Mouse (Mus musculus) olfactory bulb, adult 2 months (tissue): Measurements from ENCODE around the gene Hinfp.

Source experiments
- CTCF ChIP-seq: fragments of 200-500 bp; IDR thresholded peaks from 2 replicates; pipeline ENCODE4 v1.5.1; 2012; ENCODE audit warnings: low read depth, mild to moderate bottlenecking, low read length, moderate library complexity; ENCODE audit not compliant: insufficient read depth
- POLR2A ChIP-seq: fragments of 200-500 bp; IDR thresholded peaks from 2 replicates; pipeline ENCODE4 v1.6.1; 2012; ENCODE audit warnings: mild to moderate bottlenecking, low read depth, low read length, moderate library complexity; ENCODE audit not compliant: insufficient read depth

DNA sequence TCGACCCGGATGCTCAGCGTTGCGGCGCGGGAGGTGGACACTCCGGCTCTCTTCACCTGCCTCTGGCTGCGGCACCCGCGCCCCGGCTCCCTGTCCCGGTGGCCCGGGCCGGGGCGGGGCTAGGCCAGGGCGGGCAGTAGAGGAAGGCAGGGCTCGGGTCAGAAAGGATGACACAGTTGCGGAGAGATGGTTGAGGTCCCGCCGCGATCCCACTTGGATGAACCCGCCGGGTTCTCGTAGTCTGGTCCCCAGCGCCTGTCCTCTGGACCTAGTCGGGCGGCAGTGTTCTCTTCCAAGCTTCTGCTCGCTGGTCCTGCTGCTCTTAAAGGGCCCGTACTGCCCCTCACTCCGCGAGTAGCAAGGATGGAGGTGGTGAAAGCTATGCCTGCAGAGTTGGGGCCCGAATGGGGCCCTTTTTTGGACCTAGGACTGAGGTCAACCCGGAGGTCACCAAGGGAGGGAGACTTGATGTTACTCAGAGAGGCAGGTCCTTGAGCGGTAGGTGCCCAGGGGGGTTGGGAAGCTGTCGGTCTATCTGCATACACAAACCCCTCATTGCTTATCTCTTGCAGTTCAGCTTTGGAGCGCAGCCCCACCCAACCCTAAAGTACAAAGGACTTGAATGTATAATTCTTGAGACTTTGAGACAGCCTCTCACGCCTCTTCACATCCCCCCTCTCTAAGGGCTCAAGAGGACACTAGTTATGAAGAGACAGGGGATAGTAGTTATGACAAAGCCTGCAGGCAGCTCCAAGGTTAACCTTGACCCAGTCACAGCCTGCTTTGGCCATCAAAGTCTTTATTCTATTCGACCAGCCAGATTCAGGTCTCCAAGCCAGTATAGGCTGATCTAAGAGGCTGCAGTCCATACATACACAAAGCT, 17.2 kb downstream of the Hinfp start, which contains the start of gene Abcg4:
- TF ChIP-seq CTCF (no peak), POLR2A (no peak)
